Mouse (Mus musculus): ENCODE data around the gene Fgf18. TPM values are rescaled to one million over a fixed set of nuclear protein-coding genes. Genes with fewer than 3 reads are reported as not detected.
A peak's percentile ranks its signal among the peaks of the same experiment; 100 is the strongest.

The Fgf18 gene
- total RNA-seq, 2 experiments from 2014 or later: 19.9 to 21.2 TPM

DNA sequence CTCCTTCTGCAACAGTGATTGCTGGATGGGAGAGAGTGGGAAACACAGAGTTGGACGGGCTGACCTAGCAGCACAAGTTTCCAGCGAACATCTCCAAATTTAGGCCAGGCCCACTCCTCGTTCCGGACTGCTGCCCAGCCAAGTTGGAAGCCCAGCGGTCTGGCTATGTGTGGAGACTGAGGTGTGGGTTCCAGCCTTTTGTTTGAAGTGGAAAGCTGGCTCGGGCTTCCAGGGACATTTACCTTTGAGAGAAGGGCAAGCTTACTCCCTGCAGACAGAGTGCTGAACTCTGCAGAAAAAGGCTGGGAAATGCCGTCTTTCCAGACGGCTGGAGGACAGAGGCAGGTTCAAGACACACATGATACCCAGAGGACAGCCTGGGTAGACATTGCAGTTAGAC, 27.6 kb downstream of the Fgf18 start:
- peak in 1 of 2 experiments; percentile 56 for DNase-seq (ENCODE audit: low spot score in 2 of 2)

DNA sequence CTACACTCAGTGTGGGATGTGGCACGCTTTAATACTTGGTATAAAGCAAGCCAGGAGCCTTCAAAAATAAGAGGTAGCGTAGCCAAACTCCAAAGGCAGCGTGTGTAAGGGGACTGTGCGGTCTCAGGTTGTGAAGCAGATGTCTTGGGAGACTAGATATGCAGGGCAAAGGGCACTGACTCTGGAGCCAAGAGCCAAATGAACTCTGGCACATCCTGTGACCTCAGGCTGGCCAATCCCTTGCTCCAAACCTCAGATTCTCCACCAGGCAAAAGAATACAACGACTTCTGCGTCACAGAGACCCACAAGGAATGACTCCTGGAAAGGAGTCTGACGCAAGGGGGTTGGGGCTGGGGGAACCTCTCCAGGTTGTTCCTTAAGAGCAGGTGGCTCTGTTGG, 28.1 kb downstream of the Fgf18 start:
- DNase-seq (ENCODE audit: low spot score in 2 of 2): no peak

DNA sequence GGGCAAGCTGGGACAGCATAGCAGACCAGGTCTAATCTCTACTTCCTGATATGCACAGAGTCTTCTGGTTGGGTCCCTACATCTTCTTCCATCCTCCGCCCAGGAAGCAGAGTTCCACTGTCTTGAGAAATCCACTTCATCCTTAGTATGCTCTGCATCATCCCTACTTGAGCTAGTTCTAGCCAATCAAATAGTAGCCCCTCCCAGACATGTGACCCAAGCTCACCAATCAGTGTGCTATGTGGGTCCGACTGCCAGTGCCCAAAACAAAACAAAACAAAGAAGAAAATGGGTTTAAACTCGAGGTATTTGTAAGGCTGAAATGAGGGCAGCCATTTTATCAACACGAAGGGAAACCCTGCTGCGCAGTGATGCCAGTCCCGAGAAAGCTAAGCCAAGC, 28.7 kb downstream of the Fgf18 start:
- DNase-seq (ENCODE audit: low spot score in 2 of 2): no peak

- no peak for DNase-seq (ENCODE audit: low spot score in 2 of 2)
These were observed 31.4 kb downstream of the Fgf18 start for GRCm38 (mm10) chr11:33115796-33116195.

- DNase-seq (ENCODE audit: low spot score in 2 of 2): peak in 1 of 2 experiments; percentile 44
These were observed 34.8 kb downstream of the Fgf18 start for GRCm38 (mm10) chr11:33112407-33112806.

- DNase-seq (ENCODE audit: low spot score in 2 of 2): no peak
These were observed 37.1 kb downstream of the Fgf18 start for GRCm38 (mm10) chr11:33110111-33110510.

DNA sequence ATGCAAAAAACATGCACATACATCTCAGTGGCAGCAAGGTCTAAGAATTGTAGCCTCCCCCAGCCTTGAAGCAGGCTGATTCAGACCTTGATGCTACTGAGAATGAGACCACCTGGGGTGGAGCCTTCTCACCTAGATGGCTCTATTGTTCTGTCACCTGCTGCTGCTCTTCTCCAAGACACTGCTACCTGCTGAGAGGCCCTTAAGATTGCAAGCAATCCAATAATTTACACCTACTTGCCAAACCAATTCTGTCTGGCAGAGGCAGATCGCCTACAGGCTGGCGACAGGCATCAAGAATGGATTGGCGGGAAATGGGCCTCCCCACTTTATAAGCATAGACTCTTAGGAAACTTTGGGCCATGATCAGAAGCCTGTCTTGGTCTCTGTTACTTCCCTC, 39.7 kb downstream of the Fgf18 start:
- no peak for DNase-seq (ENCODE audit: low spot score in 2 of 2)

DNA sequence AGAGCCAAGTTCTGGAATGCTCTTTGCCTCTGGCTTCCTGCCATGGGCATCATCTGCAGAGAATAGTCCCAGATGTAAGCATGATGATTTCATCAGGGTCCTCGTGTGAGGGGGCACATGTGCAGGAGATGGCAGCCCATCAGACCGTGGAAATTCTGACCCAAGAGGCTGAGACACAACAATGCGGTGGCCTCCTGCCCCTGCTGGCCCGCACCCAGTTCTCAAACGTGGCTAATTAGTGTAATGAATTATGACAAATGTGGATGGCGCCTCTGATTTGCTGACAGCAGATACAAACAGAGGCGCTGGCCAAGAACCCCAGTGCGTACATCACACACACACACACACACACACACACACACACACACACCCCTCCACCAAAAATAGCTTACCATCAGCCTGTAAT, 42.3 kb downstream of the Fgf18 start:
- DNase-seq (ENCODE audit: low spot score in 2 of 2): no peak

GRCm38 (mm10) chr11:33103291-33103943, 43.8 kb downstream of the Fgf18 start:
- no peak for DNase-seq (ENCODE audit: low spot score in 2 of 2)

- peak; percentile 45 to 69 for DNase-seq (ENCODE audit: low spot score in 2 of 2)
These were observed 47.1 kb downstream of the Fgf18 start for GRCm38 (mm10) chr11:33100027-33100507.

- DNase-seq (ENCODE audit: low spot score in 2 of 2): no peak
These were observed 47.8 kb downstream of the Fgf18 start for GRCm38 (mm10) chr11:33099425-33099824.

DNA sequence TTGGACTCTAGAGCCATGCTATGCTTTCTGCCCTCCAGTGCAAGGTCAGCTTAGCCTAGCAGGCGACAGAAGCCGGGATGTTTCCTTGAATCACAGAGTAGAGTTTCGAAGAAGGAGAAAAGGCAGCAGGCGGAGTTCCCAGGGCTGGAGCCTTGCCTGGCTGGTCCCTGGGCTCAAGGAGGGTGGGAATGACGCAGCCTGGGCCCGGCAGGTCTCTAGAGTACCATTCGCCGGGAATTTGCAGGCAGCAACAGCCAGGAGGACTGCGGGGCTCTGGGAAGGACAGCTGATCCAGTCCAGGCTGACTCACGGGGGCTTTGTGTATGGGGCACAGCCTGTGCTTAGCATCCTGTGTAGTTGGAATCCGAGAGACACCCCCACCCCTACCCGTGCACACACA, 48.8 kb downstream of the Fgf18 start:
- DNase-seq (ENCODE audit: low spot score in 2 of 2): peak; percentile 59 to 78

DNA sequence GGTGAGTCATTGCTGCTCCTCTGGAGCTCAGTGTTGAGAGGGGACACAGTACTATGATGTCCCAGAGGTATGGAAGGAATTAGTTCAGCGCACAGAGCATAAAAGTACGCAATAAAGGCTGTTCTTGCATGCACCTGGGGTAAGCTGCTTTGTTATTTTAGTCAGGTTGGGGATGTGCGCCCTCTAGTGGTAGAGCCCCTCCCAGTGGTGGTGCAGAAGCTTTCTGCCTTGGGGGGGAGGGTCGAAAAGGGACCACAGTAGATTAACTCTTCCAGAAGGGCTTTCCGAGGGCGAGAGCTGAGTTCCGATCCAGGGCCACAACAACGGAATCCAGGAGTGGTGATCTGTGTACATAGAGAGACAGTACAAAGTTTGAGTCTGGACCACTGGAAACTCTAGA, 49.3 kb downstream of the Fgf18 start:
- DNase-seq (ENCODE audit: low spot score in 2 of 2): peak in 1 of 2 experiments; percentile 59

DNA sequence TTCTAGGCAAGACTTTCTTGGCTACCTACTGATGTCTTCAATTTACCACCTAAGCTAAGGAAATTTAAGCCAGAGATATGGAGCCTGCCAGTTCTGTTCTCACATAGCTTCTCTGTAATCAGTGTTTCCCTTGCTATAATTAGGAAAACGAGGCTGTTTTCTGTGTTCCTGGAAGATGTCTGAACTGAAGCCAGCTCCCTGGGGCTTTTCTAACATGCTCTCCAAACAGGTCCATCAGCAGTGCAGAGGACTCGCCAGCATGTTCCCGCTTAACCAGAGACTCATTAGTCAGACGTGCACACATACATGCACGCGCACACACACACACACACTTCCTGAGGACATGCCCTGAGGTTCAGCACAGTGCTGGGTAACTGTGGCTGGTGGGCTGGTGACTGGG, 57.3 kb downstream of the Fgf18 start:
- DNase-seq (ENCODE audit: low spot score in 2 of 2): no peak

DNA sequence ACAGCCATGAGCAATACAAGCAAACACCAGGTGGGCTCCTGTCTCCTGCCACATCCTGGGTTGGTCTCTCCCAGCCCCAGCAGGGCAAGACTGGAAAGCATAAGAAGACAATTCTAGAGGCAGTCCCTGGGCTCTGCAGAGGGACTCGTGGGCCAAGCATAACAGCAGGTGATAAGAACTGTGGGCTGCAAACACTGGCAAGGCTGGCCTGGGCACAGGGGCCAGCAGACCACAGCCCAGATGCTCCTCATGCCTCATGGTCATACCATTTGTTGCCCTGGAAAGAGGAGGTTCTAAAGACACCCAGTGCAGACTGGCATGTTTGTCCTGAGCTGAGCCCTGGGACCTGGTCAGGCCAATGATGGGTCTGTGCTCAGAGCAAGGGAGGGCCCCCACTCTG, 59.0 kb downstream of the Fgf18 start:
- no peak for DNase-seq (ENCODE audit: low spot score in 2 of 2)

GRCm38 (mm10) chr11:33086046-33086445, 61.2 kb downstream of the Fgf18 start:
- DNase-seq (ENCODE audit: low spot score in 2 of 2): no peak

DNA sequence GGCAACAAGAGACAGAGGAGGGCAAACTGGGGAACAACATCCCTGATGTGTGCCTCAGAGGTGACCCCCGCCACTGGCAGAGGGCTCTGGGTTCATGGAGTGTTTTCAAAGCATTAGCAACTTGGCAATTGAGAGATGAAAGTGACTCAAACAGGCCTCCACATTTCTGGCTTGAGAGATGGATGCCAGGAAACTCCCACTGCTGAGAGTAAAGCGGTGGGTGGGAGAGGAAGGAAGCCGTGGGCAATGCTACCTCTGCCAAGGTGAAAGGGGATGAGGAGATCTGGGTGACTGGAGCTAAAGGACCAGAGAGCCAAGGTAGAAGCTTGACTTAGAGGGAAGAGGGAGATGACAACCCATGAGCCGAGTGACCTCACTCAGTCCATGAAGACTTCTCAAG, 61.7 kb downstream of the Fgf18 start:
- DNase-seq (ENCODE audit: low spot score in 2 of 2): no peak

GRCm38 (mm10) chr11:33085054-33085453, 62.1 kb downstream of the Fgf18 start:
- DNase-seq (ENCODE audit: low spot score in 2 of 2): no peak

GRCm38 (mm10) chr11:33084041-33084440, 63.2 kb downstream of the Fgf18 start:
- DNase-seq (ENCODE audit: low spot score in 2 of 2): no peak

DNA sequence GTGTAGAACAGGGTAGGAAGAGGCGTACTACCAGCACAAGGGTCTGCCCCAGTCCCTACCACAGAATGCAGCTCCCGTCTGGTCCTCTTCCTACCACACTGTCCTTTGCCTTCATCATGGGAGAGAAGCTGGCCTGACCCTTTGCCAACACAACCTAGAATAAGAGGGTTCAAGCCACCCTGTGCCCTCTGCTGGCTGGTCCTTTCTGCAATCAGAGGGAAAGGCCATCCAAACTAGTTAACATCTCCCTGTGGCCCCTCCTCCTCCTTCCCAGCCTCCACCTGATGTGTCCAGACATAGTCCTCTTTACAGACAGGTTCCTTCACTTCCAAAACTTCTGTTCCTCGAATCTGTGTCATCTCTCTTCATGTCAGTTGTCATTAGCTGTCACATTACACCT, 66.0 kb downstream of the Fgf18 start:
- no peak for DNase-seq (ENCODE audit: low spot score in 2 of 2)

GRCm38 (mm10) chr11:33080046-33080808, 67.0 kb downstream of the Fgf18 start:
- DNase-seq (ENCODE audit: low spot score in 2 of 2): no peak

GRCm38 (mm10) chr11:33079424-33079823, 67.8 kb downstream of the Fgf18 start:
- no peak for DNase-seq (ENCODE audit: low spot score in 2 of 2)

- no peak for DNase-seq (ENCODE audit: low spot score in 2 of 2)
These were observed 69.2 kb downstream of the Fgf18 start for GRCm38 (mm10) chr11:33078036-33078435.
